Mouse (Mus musculus) liver, embryonic 14.5 days (tissue): ENCODE results near the gene Gde1. TPM values are rescaled to one million over a fixed set of nuclear protein-coding genes. Genes with fewer than 3 reads are reported as not detected.

Source experiments
- ATAC-seq: fragments of 200-750 bp; cut with Nextera tagmentation; 2 replicates; pipeline ENCODE4 v1.8.0; 2017; ENCODE audit warnings: moderate number of reproducible peaks, mild to moderate bottlenecking, moderate library complexity; ENCODE audit not compliant: insufficient read depth
- DNase-seq, 3 experiments: peaks; one replicate each; pipeline ENCODE4 v3.0.0-alpha.2; 2012 to 2013; ENCODE audit warnings: low read depth in 3 of 3, low spot score in 3 of 3
- H3K27ac ChIP-seq: fragments of 300-500 bp; sonication (generic); 2 replicates; pipeline ENCODE4 v1.5.1; 2014; ENCODE audit warnings: moderate library complexity, mild to moderate bottlenecking, control low read depth, inconsistent platforms
- H3K27me3 ChIP-seq: fragments of 300-500 bp; sonication (generic); 2 replicates; pipeline ENCODE4 v1.6.1; 2014; ENCODE audit warnings: mild to moderate bottlenecking, low read length, moderate library complexity; ENCODE audit not compliant: control insufficient read depth, insufficient read depth
- H3K36me3 ChIP-seq: fragments of 300-500 bp; sonication (generic); replicated peaks from 2 replicates; pipeline ENCODE4 v1.6.1; 2014; ENCODE audit warnings: low read depth; ENCODE audit not compliant: control insufficient read depth, insufficient read depth
- H3K4me1 ChIP-seq, 2 experiments: fragments of 200-500 bp in 1 of 2; fragments of 300-500 bp in 1 of 2; sonication (generic) in 1 of 2; replicated peaks; 2 replicates each; pipeline ENCODE4 v1.6.1; 2012 to 2014; ENCODE audit warnings: antibody characterized with exemption in 1 of 2, inconsistent platforms in 1 of 2, low read length in 1 of 2; ENCODE audit not compliant: control insufficient read depth in 2 of 2, insufficient read depth in 2 of 2
- H3K4me2 ChIP-seq: fragments of 300-500 bp; sonication (generic); 2 replicates; pipeline ENCODE4 v1.6.1; 2014; ENCODE audit warnings: low read depth, mild to moderate bottlenecking, control low read depth, moderate library complexity
- H3K4me3 ChIP-seq, 2 experiments: fragments of 200-500 bp in 1 of 2; fragments of 300-500 bp in 1 of 2; sonication (generic) in 1 of 2; 2 replicates each; pipeline ENCODE4 v1.5.1; 2012 to 2014; ENCODE audit warnings: low read depth in 2 of 2, low read length in 2 of 2, mild to moderate bottlenecking in 2 of 2, control low read depth in 1 of 2, inconsistent platforms in 1 of 2, moderate library complexity in 1 of 2; ENCODE audit not compliant: insufficient read depth in 1 of 2
- H3K9ac ChIP-seq: fragments of 300-500 bp; sonication (generic); replicated peaks from 2 replicates; pipeline ENCODE4 v1.6.1; 2014; ENCODE audit warnings: mild to moderate bottlenecking, control low read depth, moderate library complexity
- H3K9me3 ChIP-seq: fragments of 300-500 bp; sonication (generic); 2 replicates; pipeline ENCODE4 v1.6.1; 2016; ENCODE audit warnings: low read length, mixed read lengths; ENCODE audit not compliant: control insufficient read depth
- CTCF ChIP-seq: IDR thresholded peaks from 2 replicates; pipeline ENCODE4 v1.5.1; 2016; ENCODE audit warnings: antibody characterized with exemption, low read depth, control low read depth
- EP300 ChIP-seq: IDR thresholded peaks from 2 replicates; pipeline ENCODE4 v1.6.1; 2016; ENCODE audit warnings: antibody characterized with exemption, low read depth
- WGBS: fragments of 180-500 bp; shearing (Covaris S2); extraction: QIAGEN DNeasy Blood & Tissue Kit; methylation state at CpG from one replicate; pipeline ENCODE4 v1.1.7; 2014; ENCODE audit not compliant: insufficient replicate concordance; 5-methylcytosine and 5-hydroxymethylcytosine counted together
- polyA plus RNA-seq, 2 experiments: library from polyadenylated mRNA; depleted of rRNA in 1 of 2; stranded (reverse) in 1 of 2; unstranded in 1 of 2; fragments of >200 nt; fragmentation: Nextera tagmentation in 1 of 2; extraction: Ambion mirVana in 1 of 2; gene quantifications; 2 replicates each; pipeline versions ENCODE4 v1.2.1 to v1.2.3; 2012 to 2014

The Gde1 gene
- polyA plus RNA-seq (2012; rRNA removed) (25.1 and 27.5 TPM in 2 replicates), polyA plus RNA-seq (2014; fragmentation: Nextera tagmentation; extraction: Ambion mirVana) (46.3 and 46.9 TPM in 2 replicates)

DNA sequence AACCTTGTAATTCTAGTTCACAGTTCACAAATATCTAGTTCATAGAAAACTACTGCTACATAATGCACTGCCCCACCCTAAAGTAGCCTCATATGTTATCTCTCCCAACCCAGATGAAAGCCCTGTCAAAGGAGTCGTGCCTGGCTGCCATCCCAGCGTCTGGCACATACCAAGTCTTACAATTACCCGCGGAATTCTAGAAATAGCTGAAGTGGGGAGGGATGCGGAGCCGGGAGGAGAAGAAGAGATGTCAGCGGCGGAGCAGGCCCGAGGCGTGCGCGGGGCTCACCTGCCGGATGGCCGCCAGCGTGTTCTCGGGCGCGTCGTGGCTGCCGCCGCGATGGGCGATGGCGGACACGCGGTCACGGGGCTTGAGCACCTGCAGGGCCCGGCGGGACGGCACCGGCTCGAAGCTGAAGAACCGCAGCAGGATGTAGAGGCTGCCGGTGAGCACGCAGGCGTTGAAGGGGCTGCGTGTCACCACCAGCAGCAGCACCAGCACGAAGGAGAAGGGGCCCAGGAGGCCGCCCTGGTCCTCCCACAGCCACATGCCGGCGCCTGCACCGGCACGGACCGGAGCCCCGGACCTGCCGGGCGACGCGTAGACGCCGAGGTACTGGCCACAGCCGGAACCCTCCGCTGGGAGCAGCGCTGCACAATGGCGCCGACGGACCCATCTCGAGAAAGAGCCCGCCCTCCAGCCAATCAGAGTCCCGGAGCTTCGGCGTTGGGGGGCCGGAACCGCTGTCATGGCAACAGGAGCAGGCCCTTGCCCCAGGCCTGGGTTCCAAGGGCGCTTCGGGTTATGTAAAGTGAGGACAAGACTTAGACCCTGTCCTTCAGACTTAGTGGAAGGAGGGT is at the start of gene Gde1:
Gde1 (minus strand) TSS at position 678 of the 861 bp plus-strand sequence.
- Histone ChIP-seq H3K9me3 (no peaks in the 10 kb centered on the region), H3K36me3 (no peaks in the 10 kb centered on the region), H3K9ac (peak within 1 kb of the TSS; percentile 77), H3K4me2 (peak within 1 kb of the TSS; percentile 66), H3K27me3 (no peaks in the 10 kb centered on the region), H3K4me3 (peak within 1 kb of the TSS; percentile 77 to 78), H3K27ac (peak within 1 kb of the TSS; percentile 53), H3K4me1 (peaks cover 12 to 25% of the 10 kb centered on the region in 2 experiments)
- ATAC-seq (peak; percentile 87), DNase-seq (peak; percentile 72 to 78 (median 77))
- WGBS: under 1% methylated on average over 66 of the region's 66 CpGs
- peak; percentile 44; the same call in 1 of the 2 replicates for TF ChIP-seq EP300
- no peak; the same call in 1 of the 2 replicates for TF ChIP-seq CTCF

DNA sequence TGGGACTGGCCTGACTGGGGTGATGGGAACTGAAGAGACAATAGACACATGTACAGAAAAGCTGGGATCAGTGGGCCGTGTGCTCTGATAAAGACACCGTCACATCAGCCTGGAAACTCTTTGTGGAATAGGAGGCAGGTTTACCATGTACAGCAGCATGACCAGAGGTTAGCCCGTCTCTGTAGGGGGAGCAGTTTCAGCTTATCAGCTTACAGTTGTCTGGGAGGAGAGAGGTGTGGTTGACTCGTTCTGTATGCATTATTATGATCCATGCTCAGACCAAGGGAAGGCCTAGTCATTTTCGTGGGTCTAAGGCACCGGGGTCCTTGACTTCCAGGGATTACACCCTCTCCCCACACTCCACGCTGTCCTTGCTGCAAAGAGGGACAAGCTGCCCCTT is 46.0 kb upstream of the Gde1 start:
- TF ChIP-seq CTCF: peak; percentile 51
- no peak for TF ChIP-seq EP300
- H3K4me2 ChIP-seq: peak overlapping the region; percentile 36
- ATAC-seq: peak; percentile 77
- no peak for DNase-seq
- H3K36me3 ChIP-seq: peaks cover 14% of the 10 kb centered on the region
- H3K4me3 ChIP-seq: no peak overlapping the region
- no peaks in the 10 kb centered on the region for H3K27me3 ChIP-seq
- WGBS: 44% methylated on average over 7 of the region's 7 CpGs
- no peaks in the 10 kb centered on the region for H3K9me3 ChIP-seq
- H3K27ac ChIP-seq: peak overlapping the region; percentile 57
- peak overlapping the region; percentile 25 for H3K9ac ChIP-seq
- H3K4me1 ChIP-seq: peaks cover 21 to 26% of the 10 kb centered on the region in 2 experiments

GRCm38 (mm10) chr7:118749706-118750105 is 44.1 kb upstream of the Gde1 start:
- 67% methylated on average over 8 of the region's 8 CpGs for WGBS
- Histone ChIP-seq H3K4me3 (no peak overlapping the region), H3K9ac (no peak overlapping the region), H3K36me3 (peaks cover 14% of the 10 kb centered on the region), H3K4me1 (peaks cover 13% of the 10 kb centered on the region in 2 experiments), H3K27me3 (no peaks in the 10 kb centered on the region), H3K4me2 (no peak overlapping the region), H3K9me3 (no peaks in the 10 kb centered on the region), H3K27ac (no peak overlapping the region)
- DNase-seq (no peak), ATAC-seq (no peak)
- TF ChIP-seq EP300 (no peak), CTCF (no peak)

DNA sequence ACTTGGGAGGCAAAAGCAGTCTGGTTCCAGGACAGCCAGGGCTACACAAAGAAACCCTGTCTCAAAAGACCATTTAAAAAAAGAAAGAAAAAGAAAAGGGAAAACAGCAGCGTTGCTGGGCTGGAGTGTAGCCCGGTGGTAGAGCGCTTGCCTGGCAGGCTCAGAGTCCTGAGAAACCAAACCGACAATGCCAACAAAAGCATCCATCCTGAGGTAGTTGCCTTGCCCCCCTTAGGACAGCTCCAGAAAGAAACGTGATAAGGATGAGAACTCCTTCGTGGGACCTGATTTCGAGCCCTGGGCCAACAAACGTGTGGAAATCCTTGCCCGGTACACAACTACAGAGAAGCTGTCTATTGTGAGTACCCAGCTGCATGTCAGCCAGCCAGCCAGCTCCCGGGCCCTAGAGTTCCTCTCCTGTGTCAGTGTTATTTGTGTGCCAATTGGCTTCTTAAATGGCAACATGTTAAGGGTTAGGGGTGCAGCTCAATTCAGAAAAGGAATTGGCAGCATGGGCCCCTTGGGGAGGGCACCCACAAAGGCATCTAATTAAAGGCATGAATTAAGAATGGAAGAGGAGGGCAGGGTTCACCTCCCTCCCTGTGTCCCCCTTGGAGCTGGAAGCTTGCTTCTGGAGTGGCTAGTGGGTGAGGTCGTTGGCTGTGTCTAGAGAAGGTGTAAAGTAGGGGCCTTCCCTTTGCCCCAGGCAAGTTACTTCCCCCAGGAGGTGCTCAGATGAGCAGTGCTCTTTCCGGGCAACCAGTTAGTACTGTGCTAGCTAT is 42.5 kb upstream of the Gde1 start:
- no peak overlapping the region for H3K4me2 ChIP-seq

More for the DNA sequence above, 42.5 kb upstream of the Gde1 start:
- Histone ChIP-seq H3K4me1 (peaks cover 13% of the 10 kb centered on the region in 2 experiments), H3K27ac (no peak overlapping the region), H3K36me3 (peaks cover 10% of the 10 kb centered on the region), H3K9ac (no peak overlapping the region), H3K9me3 (no peaks in the 10 kb centered on the region), H3K27me3 (no peaks in the 10 kb centered on the region), H3K4me3 (no peak overlapping the region)
- ATAC-seq: no peak
- DNase-seq: no peak
- WGBS: 79% methylated on average over 12 of the region's 12 CpGs
- no peak for TF ChIP-seq CTCF
- TF ChIP-seq EP300: no peak
